Mouse (Mus musculus): Measurements from ENCODE around the gene Utp4. TPM values are rescaled to one million over a fixed set of nuclear protein-coding genes. Genes with fewer than 3 reads are reported as not detected.
A peak's percentile ranks its signal among the peaks of the same experiment; 100 is the strongest.
"Not testable (repeated sequence)": the region's sequence is repeated elsewhere in the genome, so short reads cannot be mapped to it uniquely, and the experiment has no call there.

Gene Utp4
- polyA plus RNA-seq, 1 experiment from 2014 or later, result 59.1 TPM

DNA sequence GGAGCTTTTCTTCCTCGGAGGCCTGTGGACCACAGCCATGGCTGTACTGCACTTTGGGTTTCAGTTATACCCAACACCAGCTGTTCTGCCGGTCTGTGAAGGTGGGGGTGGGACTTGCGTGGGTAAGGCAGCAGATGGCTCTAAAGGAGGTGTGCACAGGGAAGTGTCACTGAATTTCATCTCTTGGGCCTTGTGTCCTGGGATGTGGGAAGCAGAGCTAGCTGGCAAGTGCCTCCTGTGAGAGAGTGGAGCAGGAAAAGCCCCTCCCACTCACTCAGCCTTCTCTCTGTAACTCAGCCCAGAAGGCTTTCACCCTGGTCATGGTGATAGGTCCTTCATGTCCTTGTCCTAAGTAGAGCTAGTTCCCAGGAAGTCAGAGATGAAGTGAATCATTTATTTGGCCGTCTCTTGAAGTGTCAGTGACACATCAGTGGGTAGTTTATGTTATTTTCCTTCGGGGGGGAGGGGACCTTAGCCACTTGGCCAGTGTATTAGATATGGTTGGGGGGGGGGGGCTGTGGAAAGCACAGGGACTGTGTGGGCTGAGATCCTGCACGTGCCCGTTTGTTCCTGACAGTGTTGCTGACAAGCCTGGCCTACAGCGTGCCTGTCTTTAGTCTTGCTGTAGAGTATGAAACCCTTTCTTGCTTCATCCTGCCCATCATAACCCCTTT is 26.4 kb downstream of the Utp4 start:
- Histone ChIP-seq H3K9ac (ENCODE audit: low read length) (no peak overlapping the region), H3K27ac (ENCODE audit: low read length) (no peak overlapping the region), H3K4me2 (ENCODE audit: low read depth, low read length) (no peak overlapping the region), H3K4me1 (ENCODE audit: control insufficient read depth, insufficient read depth, low read length) (no peaks in the 10 kb centered on the region), H3K36me3 (ENCODE audit: control insufficient read depth, insufficient read depth, low read length) (peaks cover 37% of the 10 kb centered on the region), H3K4me3 (replicated peaks; ENCODE audit: low read length) (no peak overlapping the region), H3K27me3 (ENCODE audit: control insufficient read depth, insufficient read depth, low read length) (no peaks in the 10 kb centered on the region), H3K9me3 (replicated peaks; ENCODE audit: control insufficient read depth, low read length) (no peaks in the 10 kb centered on the region)
- 89% methylated on average over 8 of the region's 8 CpGs for WGBS
- ATAC-seq (ENCODE audit: insufficient read depth, low FRiP score), result no peak

DNA sequence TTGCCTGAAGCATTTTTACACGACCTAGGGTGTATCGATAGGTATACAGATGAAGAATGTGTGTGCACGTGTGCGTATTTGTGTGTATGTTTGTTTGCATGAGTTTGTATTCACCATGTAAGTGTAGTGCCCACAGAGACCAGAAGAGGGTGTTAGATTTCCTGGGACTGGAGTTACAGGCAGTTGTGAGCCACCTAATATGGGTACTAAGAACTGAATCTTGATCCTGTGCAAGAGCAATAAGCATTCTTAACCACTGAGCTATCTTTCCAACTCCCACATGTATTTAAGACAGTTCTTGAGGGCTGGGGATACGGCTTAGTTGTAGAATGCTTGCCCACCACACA is 26.9 kb downstream of the Utp4 start:
- no peak overlapping the region for H3K27ac ChIP-seq (ENCODE audit: low read length)
- H3K36me3 ChIP-seq (ENCODE audit: control insufficient read depth, insufficient read depth, low read length), result peaks cover 37% of the 10 kb centered on the region
- H3K9ac ChIP-seq (ENCODE audit: low read length), result no peak overlapping the region
- H3K27me3 ChIP-seq (ENCODE audit: control insufficient read depth, insufficient read depth, low read length), result no peaks in the 10 kb centered on the region
- WGBS, result 95% methylated on average over 5 of the region's 5 CpGs
- no peak overlapping the region for H3K4me3 ChIP-seq (replicated peaks; ENCODE audit: low read length)
- peaks cover 1% of the 10 kb centered on the region; the same call in 1 of the 2 replicates for H3K4me1 ChIP-seq (ENCODE audit: control insufficient read depth, insufficient read depth, low read length)
- no peak overlapping the region for H3K4me2 ChIP-seq (ENCODE audit: low read depth, low read length)
- no peaks in the 10 kb centered on the region for H3K9me3 ChIP-seq (replicated peaks; ENCODE audit: control insufficient read depth, low read length)
- no peak for ATAC-seq (ENCODE audit: insufficient read depth, low FRiP score)

- no peak for ATAC-seq (ENCODE audit: insufficient read depth, low FRiP score)
- peak overlapping the region; percentile 73; the same call in 1 of the 2 replicates for H3K27ac ChIP-seq (ENCODE audit: low read length)
- whole genome bisulfite sequencing, result 79% methylated on average over 4 of the region's 4 CpGs
- H3K4me1 ChIP-seq (ENCODE audit: control insufficient read depth, insufficient read depth, low read length), result peaks cover 5% of the 10 kb centered on the region; the same call in 1 of the 2 replicates
- H3K36me3 ChIP-seq (ENCODE audit: control insufficient read depth, insufficient read depth, low read length), result peaks cover 18% of the 10 kb centered on the region
- H3K9me3 ChIP-seq (replicated peaks; ENCODE audit: control insufficient read depth, low read length), result no peaks in the 10 kb centered on the region
- H3K4me2 ChIP-seq (ENCODE audit: low read depth, low read length), result no peak overlapping the region
- no peak overlapping the region for H3K4me3 ChIP-seq (replicated peaks; ENCODE audit: low read length)
- no peaks in the 10 kb centered on the region for H3K27me3 ChIP-seq (ENCODE audit: control insufficient read depth, insufficient read depth, low read length)
- H3K9ac ChIP-seq (ENCODE audit: low read length), result no peak overlapping the region
Measured at GRCm38 (mm10) chr8:106924057-106924456, 30.6 kb downstream of the Utp4 start.

DNA sequence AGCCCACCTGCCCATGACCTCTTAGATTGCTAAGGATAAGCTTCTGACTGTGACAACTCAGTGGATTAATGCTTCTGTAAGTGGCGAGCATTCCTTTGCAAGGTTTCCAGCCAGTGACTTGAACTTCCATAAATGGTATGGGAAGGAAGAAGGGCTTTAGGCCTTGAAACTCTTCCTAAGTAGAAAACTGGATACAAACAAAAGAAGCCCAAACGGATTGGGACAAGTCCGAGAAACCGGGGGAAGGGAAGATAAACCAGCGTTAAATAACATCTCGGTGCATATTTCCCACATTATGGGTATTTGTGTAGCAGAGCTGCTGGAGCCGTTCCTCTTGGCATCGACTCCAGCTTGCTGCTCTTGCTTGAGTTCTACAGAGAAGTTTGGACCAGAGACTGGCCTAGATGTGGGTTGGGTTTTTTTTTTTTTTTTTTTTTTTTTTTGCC is 31.5 kb downstream of the Utp4 start:
- Histone ChIP-seq H3K9ac (ENCODE audit: low read length) (no peak overlapping the region), H3K9me3 (replicated peaks; ENCODE audit: control insufficient read depth, low read length) (no peaks in the 10 kb centered on the region), H3K27me3 (ENCODE audit: control insufficient read depth, insufficient read depth, low read length) (no peaks in the 10 kb centered on the region), H3K27ac (ENCODE audit: low read length) (peak overlapping the region; percentile 73), H3K36me3 (ENCODE audit: control insufficient read depth, insufficient read depth, low read length) (peaks cover 14% of the 10 kb centered on the region), H3K4me3 (replicated peaks; ENCODE audit: low read length) (no peak overlapping the region), H3K4me1 (ENCODE audit: control insufficient read depth, insufficient read depth, low read length) (peaks cover 12% of the 10 kb centered on the region), H3K4me2 (ENCODE audit: low read depth, low read length) (no peak overlapping the region)
- ATAC-seq (ENCODE audit: insufficient read depth, low FRiP score), result peak; percentile 66; the same call in 1 of the 2 replicates
- WGBS, result 41% methylated on average over 8 of the region's 8 CpGs

DNA sequence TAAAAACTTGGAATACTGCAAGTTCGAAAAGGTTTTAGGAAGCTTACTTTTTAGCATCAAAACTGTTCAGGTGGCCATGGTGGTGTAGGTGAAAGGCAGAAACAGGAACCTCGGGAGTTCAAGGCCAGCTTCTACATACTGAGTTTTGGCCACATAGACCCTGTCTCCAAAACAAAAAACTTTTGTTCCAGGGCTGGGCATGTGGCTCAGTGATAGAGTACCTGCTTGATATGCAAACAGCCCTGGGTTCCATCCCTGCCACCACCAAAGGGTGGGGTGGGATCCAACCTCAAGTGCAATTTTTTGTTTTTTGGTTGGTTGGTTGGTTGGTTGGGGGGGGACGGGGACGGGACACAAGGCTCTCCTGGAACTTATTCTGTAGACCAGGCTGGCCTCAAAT is 32.0 kb downstream of the Utp4 start:
- 86% methylated on average over 4 of the region's 4 CpGs for WGBS
- no peak overlapping the region for H3K4me2 ChIP-seq (ENCODE audit: low read depth, low read length)
- no peak overlapping the region for H3K4me3 ChIP-seq (replicated peaks; ENCODE audit: low read length)
- no peaks in the 10 kb centered on the region for H3K9me3 ChIP-seq (replicated peaks; ENCODE audit: control insufficient read depth, low read length)
- no peak for ATAC-seq (ENCODE audit: insufficient read depth, low FRiP score)
- peak overlapping the region; percentile 73 for H3K27ac ChIP-seq (ENCODE audit: low read length)
- H3K9ac ChIP-seq (ENCODE audit: low read length), result no peak overlapping the region
- no peaks in the 10 kb centered on the region for H3K27me3 ChIP-seq (ENCODE audit: control insufficient read depth, insufficient read depth, low read length)
- peaks cover 10% of the 10 kb centered on the region for H3K36me3 ChIP-seq (ENCODE audit: control insufficient read depth, insufficient read depth, low read length)
- H3K4me1 ChIP-seq (ENCODE audit: control insufficient read depth, insufficient read depth, low read length), result peaks cover 16% of the 10 kb centered on the region

DNA sequence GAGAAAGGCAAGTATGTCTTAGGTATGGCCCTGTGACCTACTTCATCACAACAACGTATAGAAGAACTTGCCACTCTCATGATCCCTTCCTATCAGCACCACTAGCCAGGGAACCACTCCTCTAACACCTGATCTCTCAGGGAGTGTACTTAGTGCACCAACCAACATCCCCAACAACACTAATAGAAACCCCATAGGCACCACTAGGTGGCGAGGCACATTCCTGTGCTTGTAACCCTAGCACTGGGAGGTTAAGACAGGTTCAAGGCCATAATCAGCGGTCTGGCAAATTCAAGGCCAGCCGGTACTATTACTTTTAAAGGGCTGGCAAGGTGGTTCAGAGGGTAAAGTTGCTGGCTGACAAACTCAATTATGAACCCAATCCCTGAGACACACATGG is 33.8 kb downstream of the Utp4 start:
- ATAC-seq (ENCODE audit: insufficient read depth, low FRiP score), result peak; percentile 11; the same call in 1 of the 2 replicates

GRCm38 (mm10) chr8:106928182-106928581 is 34.7 kb downstream of the Utp4 start:
- not testable (repeated sequence) for H3K36me3 ChIP-seq (ENCODE audit: control insufficient read depth, insufficient read depth, low read length); H3K4me2 ChIP-seq (ENCODE audit: low read depth, low read length); H3K9me3 ChIP-seq (replicated peaks; ENCODE audit: control insufficient read depth, low read length); H3K27me3 ChIP-seq (ENCODE audit: control insufficient read depth, insufficient read depth, low read length); ATAC-seq (ENCODE audit: insufficient read depth, low FRiP score); H3K9ac ChIP-seq (ENCODE audit: low read length); H3K4me3 ChIP-seq (replicated peaks; ENCODE audit: low read length); H3K27ac ChIP-seq (ENCODE audit: low read length)
- WGBS, result 91% methylated on average over 10 of the region's 11 CpGs
- peaks cover 20% of the 10 kb centered on the region for H3K4me1 ChIP-seq (ENCODE audit: control insufficient read depth, insufficient read depth, low read length)

More for the DNA sequence above, 33.8 kb downstream of the Utp4 start:
- 56% methylated on average over 4 of the region's 4 CpGs for WGBS
- no peak overlapping the region for H3K4me3 ChIP-seq (replicated peaks; ENCODE audit: low read length)
- H3K9me3 ChIP-seq (replicated peaks; ENCODE audit: control insufficient read depth, low read length), result no peaks in the 10 kb centered on the region
- peaks cover 17% of the 10 kb centered on the region for H3K4me1 ChIP-seq (ENCODE audit: control insufficient read depth, insufficient read depth, low read length)
- H3K36me3 ChIP-seq (ENCODE audit: control insufficient read depth, insufficient read depth, low read length), result 0 out of 2 replicates have a peak, but pooled peaks cover 7% of the 10 kb centered on the region
- no peak overlapping the region for H3K27ac ChIP-seq (ENCODE audit: low read length)
- no peak overlapping the region for H3K9ac ChIP-seq (ENCODE audit: low read length)
- H3K4me2 ChIP-seq (ENCODE audit: low read depth, low read length), result no peak overlapping the region
- H3K27me3 ChIP-seq (ENCODE audit: control insufficient read depth, insufficient read depth, low read length), result no peaks in the 10 kb centered on the region

DNA sequence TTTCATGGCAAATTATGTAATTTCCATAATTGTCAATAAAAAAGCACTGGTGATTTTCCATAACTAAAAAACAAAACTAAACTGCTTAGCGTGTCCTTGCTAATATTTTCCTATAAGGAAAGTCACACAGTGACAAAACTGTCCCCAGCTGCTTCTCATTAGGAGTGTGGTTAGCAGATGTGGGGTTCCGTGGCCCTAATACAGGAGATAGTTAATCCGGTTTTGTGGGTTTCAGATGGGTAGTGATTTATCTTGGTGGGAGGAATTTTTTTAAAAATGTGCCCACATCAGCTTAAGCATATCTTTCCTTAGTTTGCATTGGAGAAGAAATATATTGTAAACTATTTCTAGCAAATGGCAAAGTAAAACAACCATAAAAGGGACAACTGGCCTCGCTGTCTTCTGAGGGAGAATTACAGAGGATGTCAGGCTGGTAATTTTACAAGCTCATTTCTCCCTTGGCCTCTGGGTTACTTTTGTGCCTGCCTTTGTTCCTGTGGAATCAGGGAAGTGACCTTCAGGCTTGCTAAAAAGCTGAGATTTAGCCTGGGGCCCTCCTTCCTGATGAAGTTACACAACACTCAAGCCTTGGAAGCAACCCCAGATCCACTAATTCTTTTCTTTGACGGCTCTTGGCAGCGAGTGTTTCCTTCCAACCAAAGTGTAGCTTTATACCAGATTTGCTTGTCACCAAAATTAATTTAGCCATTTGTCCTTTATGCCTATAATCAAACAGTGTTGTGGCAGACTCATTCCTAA is 35.9 kb downstream of the Utp4 start:
- no peak overlapping the region for H3K4me2 ChIP-seq (ENCODE audit: low read depth, low read length)

DNA sequence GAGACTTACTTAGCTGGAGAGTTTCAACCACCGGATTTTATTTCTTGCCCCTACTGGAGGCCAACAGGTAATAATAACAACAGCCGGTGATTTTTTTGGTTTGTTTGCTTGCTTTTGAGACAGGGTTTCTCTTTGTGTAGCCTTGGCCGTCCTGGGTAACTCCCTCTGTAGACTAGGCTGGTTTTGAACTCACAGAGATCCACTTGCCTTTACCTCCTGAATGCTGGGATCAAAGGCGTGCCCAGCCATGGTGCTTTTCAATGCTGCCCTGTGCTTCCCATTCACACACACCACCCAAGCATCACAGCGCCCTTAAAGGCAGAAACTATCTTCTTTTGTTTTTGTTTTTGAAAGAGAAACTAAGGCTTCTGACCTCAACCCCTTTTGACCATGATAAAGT is 36.5 kb downstream of the Utp4 start:
- H3K4me3 ChIP-seq (replicated peaks; ENCODE audit: low read length), result no peak overlapping the region
- no peak overlapping the region for H3K9ac ChIP-seq (ENCODE audit: low read length)
- H3K27ac ChIP-seq (ENCODE audit: low read length), result peak overlapping the region; percentile 85
- peaks cover 20% of the 10 kb centered on the region for H3K4me1 ChIP-seq (ENCODE audit: control insufficient read depth, insufficient read depth, low read length)
- H3K4me2 ChIP-seq (ENCODE audit: low read depth, low read length), result no peak overlapping the region
- H3K9me3 ChIP-seq (replicated peaks; ENCODE audit: control insufficient read depth, low read length), result no peaks in the 10 kb centered on the region
- no peak for ATAC-seq (ENCODE audit: insufficient read depth, low FRiP score)
- WGBS, result 60% methylated on average over 5 of the region's 5 CpGs
- no peaks in the 10 kb centered on the region for H3K27me3 ChIP-seq (ENCODE audit: control insufficient read depth, insufficient read depth, low read length)
- H3K36me3 ChIP-seq (ENCODE audit: control insufficient read depth, insufficient read depth, low read length), result no peaks in the 10 kb centered on the region

More for the DNA sequence above, 35.9 kb downstream of the Utp4 start:
- no peaks in the 10 kb centered on the region for H3K9me3 ChIP-seq (replicated peaks; ENCODE audit: control insufficient read depth, low read length)
- H3K36me3 ChIP-seq (ENCODE audit: control insufficient read depth, insufficient read depth, low read length), result no peaks in the 10 kb centered on the region
- peak overlapping the region; percentile 85 for H3K27ac ChIP-seq (ENCODE audit: low read length)
- peaks cover 20% of the 10 kb centered on the region for H3K4me1 ChIP-seq (ENCODE audit: control insufficient read depth, insufficient read depth, low read length)
- 28% methylated on average over 6 of the region's 6 CpGs for WGBS
- ATAC-seq (ENCODE audit: insufficient read depth, low FRiP score), result peak; percentile 39; the same call in 1 of the 2 replicates
- no peak overlapping the region for H3K4me3 ChIP-seq (replicated peaks; ENCODE audit: low read length)
- H3K27me3 ChIP-seq (ENCODE audit: control insufficient read depth, insufficient read depth, low read length), result no peaks in the 10 kb centered on the region
- no peak overlapping the region for H3K9ac ChIP-seq (ENCODE audit: low read length)
